Mouse (Mus musculus): ENCODE results near the gene Dus1l. TPM values are rescaled to one million over a fixed set of nuclear protein-coding genes. Genes with fewer than 3 reads are reported as not detected.
"Not testable (repeated sequence)": the region's sequence is repeated elsewhere in the genome, so short reads cannot be mapped to it uniquely, and the experiment has no call there.

Gene Dus1l
- polyA plus RNA-seq, 1 experiment from 2014 or later: 74.0 TPM

- Histone ChIP-seq H3K27ac (ENCODE audit: low read length) (no peak overlapping the region), H3K9me3 (ENCODE audit: control insufficient read depth, low read length) (no peaks in the 10 kb centered on the region), H3K36me3 (ENCODE audit: control insufficient read depth, insufficient read depth, low read length) (peaks cover 31% of the 10 kb centered on the region), H3K4me3 (ENCODE audit: low read length) (peak overlapping the region; percentile 91), H3K9ac (ENCODE audit: low read length) (peak overlapping the region; percentile 97), H3K4me1 (replicated peaks; ENCODE audit: control insufficient read depth, insufficient read depth, low read length) (peaks cover 17% of the 10 kb centered on the region), H3K4me2 (ENCODE audit: low read depth, low read length) (peak overlapping the region; percentile 96), H3K27me3 (ENCODE audit: control insufficient read depth, insufficient read depth, low read depth, low read length) (no peaks in the 10 kb centered on the region)
- 30% methylated on average over 9 of the region's 9 CpGs for WGBS
- ATAC-seq (ENCODE audit: low read depth): no peak
Observed at GRCm38 (mm10) chr11:120785145-120785544, 11.1 kb downstream of the Dus1l start.

DNA sequence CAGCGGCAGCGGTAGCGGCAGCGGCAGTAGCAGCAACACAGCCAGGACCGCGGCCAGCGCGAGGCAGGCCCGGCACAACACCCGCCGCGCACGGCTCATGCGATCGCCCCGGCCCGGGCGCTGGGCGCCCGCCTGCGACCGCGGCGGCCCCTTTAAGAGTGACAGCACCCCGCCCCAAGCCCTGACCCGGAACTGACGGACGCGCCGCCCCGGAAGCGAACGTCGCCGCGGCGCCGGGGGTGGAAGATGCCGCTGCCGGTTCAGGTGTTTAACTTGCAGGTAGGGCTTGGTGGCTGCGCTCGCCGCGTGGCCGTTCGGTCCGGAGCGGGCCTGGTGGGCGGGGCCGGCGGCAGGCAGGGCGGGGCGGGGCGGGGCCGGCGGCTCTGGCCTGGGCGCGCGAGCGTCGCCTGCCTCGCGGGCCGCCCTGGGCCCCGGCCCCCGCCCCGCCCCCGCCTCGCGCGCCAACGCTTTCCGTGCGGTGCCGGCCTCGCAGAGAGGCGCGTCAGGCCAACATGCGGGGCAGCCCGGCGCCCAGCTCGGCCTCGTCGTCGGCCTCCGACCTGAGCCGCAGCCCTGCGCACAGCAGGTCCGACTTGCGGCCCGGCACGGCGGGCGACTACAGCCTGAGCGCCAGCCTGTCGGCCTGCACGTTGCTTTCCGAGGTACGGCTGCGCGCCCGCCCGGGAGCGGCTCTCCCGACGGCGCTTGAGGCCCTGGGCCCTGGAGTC is 12.0 kb downstream of the Dus1l start, which contains the start of the genes Rfng and Gps1:
TSS of gene Rfng (minus strand) at position 144 of the 728 bp plus-strand sequence.
TSS of gene Gps1 (plus strand) at position 209 of the 728 bp plus-strand sequence.
- H3K9me3 ChIP-seq (ENCODE audit: control insufficient read depth, low read length): no peaks in the 10 kb centered on the region
- 1% methylated on average over 64 of the region's 107 CpGs for WGBS
- ATAC-seq (ENCODE audit: low read depth): peak; percentile 92
- H3K36me3 ChIP-seq (ENCODE audit: control insufficient read depth, insufficient read depth, low read length): peaks cover 22% of the 10 kb centered on the region
- H3K4me2 ChIP-seq (ENCODE audit: low read depth, low read length): peak within 1 kb of the TSS; percentile 96
- peak within 1 kb of the TSS; percentile 77 for H3K27ac ChIP-seq (ENCODE audit: low read length)
- H3K4me3 ChIP-seq (ENCODE audit: low read length): peak within 1 kb of the TSS; percentile 91
- H3K9ac ChIP-seq (ENCODE audit: low read length): peak within 1 kb of the TSS; percentile 97
- H3K27me3 ChIP-seq (ENCODE audit: control insufficient read depth, insufficient read depth, low read depth, low read length): no peaks in the 10 kb centered on the region
- H3K4me1 ChIP-seq (replicated peaks; ENCODE audit: control insufficient read depth, insufficient read depth, low read length): peaks cover 17% of the 10 kb centered on the region

- Histone ChIP-seq H3K9me3 (ENCODE audit: control insufficient read depth, low read length) (no peaks in the 10 kb centered on the region), H3K36me3 (ENCODE audit: control insufficient read depth, insufficient read depth, low read length) (peaks cover 18% of the 10 kb centered on the region), H3K27ac (ENCODE audit: low read length) (peak overlapping the region; percentile 77), H3K9ac (ENCODE audit: low read length) (peak overlapping the region; percentile 97), H3K4me1 (replicated peaks; ENCODE audit: control insufficient read depth, insufficient read depth, low read length) (peaks cover 17% of the 10 kb centered on the region), H3K27me3 (ENCODE audit: control insufficient read depth, insufficient read depth, low read depth, low read length) (no peaks in the 10 kb centered on the region), H3K4me2 (ENCODE audit: low read depth, low read length) (peak overlapping the region; percentile 96), H3K4me3 (ENCODE audit: low read length) (peak overlapping the region; percentile 91)
- 1% methylated on average over 42 of the region's 42 CpGs for WGBS
- peak; percentile 10 for ATAC-seq (ENCODE audit: low read depth)
Observed at GRCm38 (mm10) chr11:120783426-120784063, 12.7 kb downstream of the Dus1l start.

GRCm38 (mm10) chr11:120781361-120781760 is 14.8 kb downstream of the Dus1l start:
- 89% methylated on average over 6 of the region's 6 CpGs for WGBS
- H3K27ac ChIP-seq (ENCODE audit: low read length); H3K9me3 ChIP-seq (ENCODE audit: control insufficient read depth, low read length); H3K4me2 ChIP-seq (ENCODE audit: low read depth, low read length); H3K27me3 ChIP-seq (ENCODE audit: control insufficient read depth, insufficient read depth, low read depth, low read length); ATAC-seq (ENCODE audit: low read depth); H3K9ac ChIP-seq (ENCODE audit: low read length); H3K36me3 ChIP-seq (ENCODE audit: control insufficient read depth, insufficient read depth, low read length); H3K4me3 ChIP-seq (ENCODE audit: low read length): not testable (repeated sequence)
- peaks cover 17% of the 10 kb centered on the region for H3K4me1 ChIP-seq (replicated peaks; ENCODE audit: control insufficient read depth, insufficient read depth, low read length)

GRCm38 (mm10) chr11:120779876-120780275 is 16.3 kb downstream of the Dus1l start:
- Histone ChIP-seq H3K9me3 (ENCODE audit: control insufficient read depth, low read length) (no peaks in the 10 kb centered on the region), H3K4me1 (replicated peaks; ENCODE audit: control insufficient read depth, insufficient read depth, low read length) (peaks cover 11% of the 10 kb centered on the region), H3K4me3 (ENCODE audit: low read length) (no peak overlapping the region), H3K27me3 (ENCODE audit: control insufficient read depth, insufficient read depth, low read depth, low read length) (no peaks in the 10 kb centered on the region), H3K9ac (ENCODE audit: low read length) (no peak overlapping the region), H3K36me3 (ENCODE audit: control insufficient read depth, insufficient read depth, low read length) (no peaks in the 10 kb centered on the region; the same call in 1 of the 2 replicates), H3K27ac (ENCODE audit: low read length) (no peak overlapping the region), H3K4me2 (ENCODE audit: low read depth, low read length) (no peak overlapping the region)
- ATAC-seq (ENCODE audit: low read depth): no peak
- 89% methylated on average over 1 of the region's 1 CpGs for WGBS

DNA sequence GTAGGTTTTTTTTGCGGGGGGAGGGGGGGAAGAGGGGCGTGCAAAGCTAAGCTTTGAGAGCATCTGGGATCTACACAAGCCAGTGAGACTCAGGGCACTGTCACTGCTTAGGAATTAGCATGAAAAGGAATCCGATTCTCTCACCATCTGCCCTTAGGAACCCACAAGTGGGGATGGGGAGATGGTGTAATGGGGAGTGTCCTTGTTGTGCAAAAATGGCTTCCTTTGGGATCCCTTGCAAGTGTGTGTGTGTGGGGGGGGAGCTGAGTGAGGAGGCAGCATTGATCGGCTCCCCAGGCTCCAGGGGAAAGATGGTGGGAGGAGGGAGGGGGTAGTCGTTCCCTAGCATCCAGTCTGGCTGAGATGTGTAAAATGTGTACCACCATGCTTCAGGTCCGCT is 19.1 kb downstream of the Dus1l start:
- no peak overlapping the region for H3K4me3 ChIP-seq (ENCODE audit: low read length)
- H3K36me3 ChIP-seq (ENCODE audit: control insufficient read depth, insufficient read depth, low read length): no peaks in the 10 kb centered on the region; the same call in 1 of the 2 replicates
- no peaks in the 10 kb centered on the region for H3K27me3 ChIP-seq (ENCODE audit: control insufficient read depth, insufficient read depth, low read depth, low read length)
- H3K9me3 ChIP-seq (ENCODE audit: control insufficient read depth, low read length): no peaks in the 10 kb centered on the region
- H3K4me1 ChIP-seq (replicated peaks; ENCODE audit: control insufficient read depth, insufficient read depth, low read length): no peaks in the 10 kb centered on the region; the same call in 1 of the 2 replicates
- H3K27ac ChIP-seq (ENCODE audit: low read length): no peak overlapping the region
- WGBS: 33% methylated on average over 6 of the region's 6 CpGs
- ATAC-seq (ENCODE audit: low read depth): no peak
- H3K4me2 ChIP-seq (ENCODE audit: low read depth, low read length): no peak overlapping the region
- no peak overlapping the region for H3K9ac ChIP-seq (ENCODE audit: low read length)

- H3K4me3 ChIP-seq (ENCODE audit: low read length): no peak overlapping the region
- no peaks in the 10 kb centered on the region for H3K27me3 ChIP-seq (ENCODE audit: control insufficient read depth, insufficient read depth, low read depth, low read length)
- H3K36me3 ChIP-seq (ENCODE audit: control insufficient read depth, insufficient read depth, low read length): no peaks in the 10 kb centered on the region
- no peak overlapping the region for H3K27ac ChIP-seq (ENCODE audit: low read length)
- H3K4me1 ChIP-seq (replicated peaks; ENCODE audit: control insufficient read depth, insufficient read depth, low read length): no peaks in the 10 kb centered on the region; the same call in 1 of the 2 replicates
- H3K9me3 ChIP-seq (ENCODE audit: control insufficient read depth, low read length): no peaks in the 10 kb centered on the region
- 21% methylated on average over 15 of the region's 15 CpGs for WGBS
- ATAC-seq (ENCODE audit: low read depth): peak; percentile 94
- H3K9ac ChIP-seq (ENCODE audit: low read length): no peak overlapping the region
- no peak overlapping the region for H3K4me2 ChIP-seq (ENCODE audit: low read depth, low read length)
Observed at GRCm38 (mm10) chr11:120775774-120776469, 20.3 kb downstream of the Dus1l start.

DNA sequence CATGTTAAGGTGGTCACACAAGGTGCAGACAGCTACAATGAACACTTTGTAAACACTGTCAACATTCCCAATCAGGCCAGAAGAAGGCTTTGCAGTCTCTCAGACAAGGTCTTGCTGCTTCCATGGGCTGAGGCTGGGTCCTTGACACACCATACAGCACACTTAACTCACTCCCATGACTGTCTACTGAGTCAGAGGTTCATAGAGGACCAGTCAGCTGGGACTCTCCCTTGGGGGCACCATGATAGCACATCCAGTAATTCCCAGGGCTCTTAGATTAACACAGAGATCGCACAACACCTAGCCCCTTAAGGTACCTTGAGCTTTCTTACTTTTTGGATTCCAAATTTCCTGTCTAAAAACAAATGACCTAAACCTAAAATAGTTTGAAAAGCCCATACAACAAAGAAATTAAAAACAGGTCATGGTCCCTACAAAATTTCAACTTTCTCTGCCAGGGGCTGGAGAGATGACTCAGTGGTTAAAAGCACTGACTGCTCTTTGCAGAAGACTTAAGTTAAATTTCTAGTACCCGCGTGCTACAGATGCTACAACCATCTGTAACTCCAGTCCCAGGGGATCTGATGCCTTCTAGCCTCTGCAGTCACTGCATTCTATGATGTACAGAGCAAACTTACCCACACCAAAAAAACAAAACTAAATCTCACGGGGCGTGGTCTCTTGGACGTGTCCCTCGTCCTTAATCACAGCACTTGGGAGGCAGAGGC is 22.6 kb downstream of the Dus1l start:
- Histone ChIP-seq H3K27me3 (ENCODE audit: control insufficient read depth, insufficient read depth, low read depth, low read length) (no peaks in the 10 kb centered on the region), H3K4me1 (replicated peaks; ENCODE audit: control insufficient read depth, insufficient read depth, low read length) (no peaks in the 10 kb centered on the region; the same call in 1 of the 2 replicates), H3K4me3 (ENCODE audit: low read length) (no peak overlapping the region), H3K9ac (ENCODE audit: low read length) (no peak overlapping the region), H3K27ac (ENCODE audit: low read length) (no peak overlapping the region), H3K36me3 (ENCODE audit: control insufficient read depth, insufficient read depth, low read length) (no peaks in the 10 kb centered on the region), H3K9me3 (ENCODE audit: control insufficient read depth, low read length) (no peaks in the 10 kb centered on the region), H3K4me2 (ENCODE audit: low read depth, low read length) (no peak overlapping the region)
- 81% methylated on average over 7 of the region's 7 CpGs for WGBS
- ATAC-seq (ENCODE audit: low read depth): no peak

All from lung, embryonic 16.5 days (tissue).